Mouse (Mus musculus): Measurements from ENCODE around the gene Il4i1.

DNA sequence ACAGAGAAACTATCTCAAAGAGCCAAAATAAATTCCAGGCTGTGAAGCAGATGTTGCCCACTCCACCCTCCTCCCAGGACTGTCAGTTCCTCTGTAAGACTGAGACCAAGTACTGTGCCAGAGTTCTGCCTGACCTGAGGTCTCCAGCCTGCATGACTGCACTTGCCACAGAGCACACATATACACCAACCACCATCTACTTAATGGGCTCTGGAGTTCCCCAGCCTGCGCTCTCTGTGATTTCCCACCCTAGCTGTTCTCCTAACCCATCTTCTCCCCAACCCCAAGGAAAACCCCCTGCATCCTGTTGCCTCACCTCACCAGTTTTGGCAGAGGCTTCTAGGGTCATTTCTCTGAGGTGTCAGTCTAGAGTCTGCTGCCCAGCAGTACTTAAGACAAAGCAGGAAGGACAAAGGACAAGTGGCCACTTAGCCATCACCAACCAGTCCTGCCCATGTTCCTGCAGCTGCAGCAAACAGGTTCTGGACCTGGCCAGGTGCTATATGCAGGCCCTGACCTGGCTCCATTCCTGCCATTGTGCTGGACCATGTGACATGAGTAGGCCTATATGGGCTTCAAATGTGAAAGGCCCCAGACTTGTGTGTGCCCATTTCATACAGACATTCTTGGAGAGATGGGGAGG, 19.3 kb downstream of the Il4i1 start:
- TF ChIP-seq CTCF (IDR thresholded peaks at IDR 0.05; ENCODE audit: low read depth), result no peak
- no peak for TF ChIP-seq EP300 (optimal IDR thresholded peaks at IDR 0.05)
